Mouse (Mus musculus): Measurements from ENCODE around the gene Ksr1. TPM values are rescaled to one million over a fixed set of nuclear protein-coding genes. Genes with fewer than 3 reads are reported as not detected.

The Ksr1 gene
- total and polyA plus RNA-seq, 3 experiments, result 22.5 to 73.1 (median 61.2) TPM

DNA sequence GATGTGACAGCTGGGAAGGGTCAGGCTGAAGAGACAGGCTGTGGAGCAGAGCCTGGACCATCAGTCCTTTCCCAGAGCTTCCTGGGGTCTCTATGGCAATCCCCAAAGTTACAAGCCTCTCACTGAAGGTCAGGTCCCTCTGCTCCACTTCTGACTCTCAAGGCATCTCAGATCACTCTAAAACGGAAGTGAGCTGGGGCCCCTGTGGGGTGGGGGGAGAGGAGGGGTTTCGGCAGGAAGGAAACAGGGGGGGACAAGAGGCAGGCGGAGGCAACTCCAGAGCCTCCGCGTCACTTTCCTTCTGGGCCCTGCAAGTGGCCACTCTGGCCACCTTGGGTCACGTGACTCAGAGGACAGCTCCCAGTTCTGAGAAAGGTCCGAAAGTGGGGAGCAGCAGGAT, 122.9 kb downstream of the Ksr1 start:
- H3K36me3 ChIP-seq (replicated peaks in 1 of 2; ENCODE audit: control insufficient read depth in 1 of 2, insufficient read depth in 1 of 2, low read length in 1 of 2), result peaks cover 88 to 98% of the 10 kb centered on the region in 2 experiments
- H3K4me2 ChIP-seq (ENCODE audit: insufficient read depth, low read depth, poor library complexity, severe bottlenecking), result no peak overlapping the region
- peak overlapping the region in 1 of 3 experiments; percentile 21 for H3K4me3 ChIP-seq (replicated peaks in 1 of 3; ENCODE audit: low read depth in 2 of 3, low read length in 2 of 3, poor library complexity in 1 of 3)
- no peak overlapping the region for H3K27ac ChIP-seq (ENCODE audit: insufficient read depth, low read depth)
- no peak overlapping the region for H3K9ac ChIP-seq (ENCODE audit: insufficient read depth, low read depth)
- no peak for TF ChIP-seq POLR2AphosphoS2 (IDR thresholded peaks at IDR 0.05; ENCODE audit: low read depth, low read length)
- TF ChIP-seq USF1 (IDR thresholded peaks at IDR 0.05; ENCODE audit: low read depth, low read length), result peak; percentile 17; the same call in 1 of the 2 replicates
- H3K9me3 ChIP-seq (replicated peaks; ENCODE audit: low read length), result no peaks in the 10 kb centered on the region
- H3K79me2 ChIP-seq (replicated peaks; ENCODE audit: control insufficient read depth, extremely low read depth, insufficient read depth, poor library complexity, severe bottlenecking), result no peaks in the 10 kb centered on the region
- peak; percentile 43 for DNase-seq (ENCODE audit: extremely low read depth)
- in situ Hi-C loops (cut with MboI; ENCODE audit: low pct_ligation_motif_present, low pct_unique_long_range_greater_than_20kb, low sequenced_read_pairs) (no loop called here), dilution Hi-C loops (cut with MboI; ENCODE audit: extremely low pct_ligation_motif_present, extremely low pct_unique_long_range_greater_than_20kb, low sequenced_read_pairs) (no loop called here)
- H3K4me1 ChIP-seq (ENCODE audit: control insufficient read depth in 1 of 2, insufficient read depth in 2 of 2), result peaks cover 0 to 34% of the 10 kb centered on the region in 2 experiments; a peak in 2 of 4 replicates
- no peaks in the 10 kb centered on the region for H3K27me3 ChIP-seq (replicated peaks)

DNA sequence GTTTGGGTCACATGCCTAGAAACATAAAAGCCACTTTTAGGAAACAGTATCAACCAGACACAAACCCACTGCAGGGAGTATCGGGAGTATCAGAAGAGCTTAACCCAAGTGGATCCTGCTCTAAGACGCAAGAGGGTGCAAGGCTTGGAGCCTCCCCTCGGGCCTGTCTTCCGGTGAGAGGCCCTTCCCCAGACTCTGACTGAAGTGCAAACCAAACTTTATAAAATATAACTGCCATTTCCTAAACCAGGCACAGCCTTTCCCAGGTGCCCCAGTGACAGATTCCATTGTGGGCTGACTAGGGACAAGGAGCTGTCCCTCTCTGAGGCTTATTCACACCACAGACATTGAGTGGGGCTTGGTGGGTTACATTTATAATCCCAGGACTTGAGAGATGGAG, 123.4 kb downstream of the Ksr1 start:
- no peaks in the 10 kb centered on the region for H3K79me2 ChIP-seq (replicated peaks; ENCODE audit: control insufficient read depth, extremely low read depth, insufficient read depth, poor library complexity, severe bottlenecking)
- H3K9me3 ChIP-seq (replicated peaks; ENCODE audit: low read length), result no peaks in the 10 kb centered on the region
- H3K36me3 ChIP-seq (replicated peaks in 1 of 2; ENCODE audit: control insufficient read depth in 1 of 2, insufficient read depth in 1 of 2, low read length in 1 of 2), result peaks cover 88 to 98% of the 10 kb centered on the region in 2 experiments
- dilution Hi-C loops (cut with MboI; ENCODE audit: extremely low pct_ligation_motif_present, extremely low pct_unique_long_range_greater_than_20kb, low sequenced_read_pairs), result no loop called here
- no peak overlapping the region for H3K9ac ChIP-seq (ENCODE audit: insufficient read depth, low read depth)
- H3K4me3 ChIP-seq (replicated peaks in 1 of 3; ENCODE audit: low read depth in 2 of 3, low read length in 2 of 3, poor library complexity in 1 of 3), result no peak overlapping the region
- H3K27me3 ChIP-seq (replicated peaks), result no peaks in the 10 kb centered on the region
- in situ Hi-C loops (cut with MboI; ENCODE audit: low pct_ligation_motif_present, low pct_unique_long_range_greater_than_20kb, low sequenced_read_pairs), result no loop called here
- no peak overlapping the region for H3K4me2 ChIP-seq (ENCODE audit: insufficient read depth, low read depth, poor library complexity, severe bottlenecking)
- no peak overlapping the region for H3K27ac ChIP-seq (ENCODE audit: insufficient read depth, low read depth)
- DNase-seq (ENCODE audit: extremely low read depth), result no peak
- peaks cover 2 to 39% of the 10 kb centered on the region in 2 experiments; a peak in 2 of 4 replicates for H3K4me1 ChIP-seq (ENCODE audit: control insufficient read depth in 1 of 2, insufficient read depth in 2 of 2)
- no peak for TF ChIP-seq ZKSCAN1 (IDR thresholded peaks at IDR 0.05; ENCODE audit: borderline replicate concordance, low read depth, low read length)
- TF ChIP-seq IRF4 (IDR thresholded peaks at IDR 0.05; ENCODE audit: low read depth, low read length), result no peak
- no peak for TF ChIP-seq MAX (IDR thresholded peaks at IDR 0.05; ENCODE audit: low read length)
- TF ChIP-seq MAFK (IDR thresholded peaks at IDR 0.05; ENCODE audit: insufficient replicate concordance, low read length), result no peak
- no peak for TF ChIP-seq TCF12 (IDR thresholded peaks at IDR 0.05; ENCODE audit: low read depth, low read length)
- TF ChIP-seq NRF1 (IDR thresholded peaks at IDR 0.05; ENCODE audit: low read depth, low read length), result no peak

GRCm38 (mm10) chr11:79020535-79021045, 125.6 kb downstream of the Ksr1 start:
- in situ Hi-C loops (cut with MboI; ENCODE audit: low pct_ligation_motif_present, low pct_unique_long_range_greater_than_20kb, low sequenced_read_pairs), result no loop called here

More at GRCm38 (mm10) chr11:79020535-79021045, 125.6 kb downstream of the Ksr1 start:
- Histone ChIP-seq H3K27me3 (replicated peaks) (no peaks in the 10 kb centered on the region), H3K36me3 (replicated peaks in 1 of 2; ENCODE audit: control insufficient read depth in 1 of 2, insufficient read depth in 1 of 2, low read length in 1 of 2) (peaks cover 91 to 98% of the 10 kb centered on the region in 2 experiments), H3K4me3 (replicated peaks in 1 of 3; ENCODE audit: low read depth in 2 of 3, low read length in 2 of 3, poor library complexity in 1 of 3) (no peak overlapping the region), H3K4me1 (ENCODE audit: control insufficient read depth in 1 of 2, insufficient read depth in 2 of 2) (peaks cover 8 to 61% of the 10 kb centered on the region in 2 experiments; a peak in 3 of 4 replicates), H3K79me2 (replicated peaks; ENCODE audit: control insufficient read depth, extremely low read depth, insufficient read depth, poor library complexity, severe bottlenecking) (no peaks in the 10 kb centered on the region), H3K9ac (ENCODE audit: insufficient read depth, low read depth) (no peak overlapping the region), H3K4me2 (ENCODE audit: insufficient read depth, low read depth, poor library complexity, severe bottlenecking) (no peak overlapping the region), H3K27ac (ENCODE audit: insufficient read depth, low read depth) (no peak overlapping the region), H3K9me3 (replicated peaks; ENCODE audit: low read length) (no peaks in the 10 kb centered on the region)
- no peak for DNase-seq (ENCODE audit: extremely low read depth)
- TF ChIP-seq JUND (conservative IDR thresholded peaks at IDR 0.05; ENCODE audit: low read depth, low read length), result no peak
- TF ChIP-seq CHD2 (IDR thresholded peaks at IDR 0.05; ENCODE audit: low read length), result no peak
- no peak for TF ChIP-seq ZMIZ1 (IDR thresholded peaks at IDR 0.05; ENCODE audit: low read depth, low read length)
- TF ChIP-seq ZNF384 (IDR thresholded peaks at IDR 0.05; ENCODE audit: low read depth, low read length), result no peak
- TF ChIP-seq IRF4 (IDR thresholded peaks at IDR 0.05; ENCODE audit: low read depth, low read length), result no peak
- TF ChIP-seq PAX5 (IDR thresholded peaks at IDR 0.05; ENCODE audit: low read length), result no peak
- no peak for TF ChIP-seq JUN (IDR thresholded peaks at IDR 0.05; ENCODE audit: insufficient read depth, low read depth, low read length)
- no peak for TF ChIP-seq MAX (IDR thresholded peaks at IDR 0.05; ENCODE audit: low read length)
- dilution Hi-C loops (cut with MboI; ENCODE audit: extremely low pct_ligation_motif_present, extremely low pct_unique_long_range_greater_than_20kb, low sequenced_read_pairs), result no loop called here
